Mouse (Mus musculus) CD8-positive naive resting alpha-beta T cell, adult 2 months (primary cell): ENCODE data around the gene Zfyve28.
A peak's percentile ranks its signal among the peaks of the same experiment; 100 is the strongest.

Source experiments
- DNase-seq, 2 experiments: peaks; one replicate each; pipeline ENCODE4 v3.0.0; 2022; ENCODE audit warnings: low read depth in 2 of 2, low spot score in 2 of 2

Gene Zfyve28

DNA sequence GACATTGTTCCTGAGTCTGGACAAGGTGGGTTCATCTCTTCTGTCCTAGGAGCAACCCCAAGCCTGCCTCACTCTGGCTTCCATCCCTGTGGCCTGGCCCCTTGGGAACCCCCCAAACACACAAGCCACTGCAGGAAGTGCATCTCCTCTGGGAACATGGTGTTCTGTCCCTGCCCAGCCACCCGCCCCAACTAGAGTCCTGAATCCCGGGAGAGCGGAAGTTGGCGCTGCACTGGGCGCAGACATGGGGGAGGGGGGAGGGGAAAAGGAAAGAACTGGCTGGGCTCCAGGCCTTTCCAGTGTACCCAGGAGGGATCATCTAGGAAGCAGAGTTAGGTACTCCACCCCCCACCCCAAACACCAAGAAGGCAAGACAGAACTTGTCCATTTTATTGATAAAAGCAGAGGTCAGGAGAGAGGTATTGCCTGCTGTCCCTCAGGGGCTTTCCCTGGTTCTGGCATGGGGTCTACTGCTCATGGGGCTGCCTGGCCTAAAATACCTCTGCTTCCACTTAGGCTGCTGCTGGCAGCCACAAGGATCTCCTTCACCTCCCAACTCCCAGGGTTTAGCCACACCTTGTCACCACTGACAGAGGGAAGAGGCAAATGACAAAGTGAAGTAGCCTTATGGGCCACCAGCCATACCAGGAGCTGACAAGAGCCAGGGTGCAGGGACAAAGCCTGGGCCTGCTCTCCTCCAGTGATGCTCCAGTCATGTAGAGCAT, 104.9 kb downstream of the Zfyve28 start:
- no peak for DNase-seq

DNA sequence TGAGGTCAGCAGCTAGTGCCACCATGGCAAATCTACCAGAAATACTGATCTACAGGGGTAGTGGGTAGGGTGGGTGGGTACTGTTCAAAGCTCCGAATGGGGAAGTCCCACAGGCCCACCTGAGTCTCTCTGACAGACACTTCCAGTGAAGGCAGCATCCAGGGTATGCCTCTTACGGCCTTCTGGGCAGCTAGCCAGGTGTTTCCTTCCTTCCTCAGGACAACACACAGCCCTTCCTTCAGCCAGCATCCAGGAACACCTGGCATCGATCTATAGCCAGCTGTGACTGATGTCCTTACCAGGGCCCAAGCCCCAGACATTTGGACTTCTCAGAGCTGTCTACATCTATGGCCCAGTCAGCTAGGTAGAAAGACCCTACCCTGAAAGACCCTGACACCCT, 105.8 kb downstream of the Zfyve28 start:
- DNase-seq, result no peak

DNA sequence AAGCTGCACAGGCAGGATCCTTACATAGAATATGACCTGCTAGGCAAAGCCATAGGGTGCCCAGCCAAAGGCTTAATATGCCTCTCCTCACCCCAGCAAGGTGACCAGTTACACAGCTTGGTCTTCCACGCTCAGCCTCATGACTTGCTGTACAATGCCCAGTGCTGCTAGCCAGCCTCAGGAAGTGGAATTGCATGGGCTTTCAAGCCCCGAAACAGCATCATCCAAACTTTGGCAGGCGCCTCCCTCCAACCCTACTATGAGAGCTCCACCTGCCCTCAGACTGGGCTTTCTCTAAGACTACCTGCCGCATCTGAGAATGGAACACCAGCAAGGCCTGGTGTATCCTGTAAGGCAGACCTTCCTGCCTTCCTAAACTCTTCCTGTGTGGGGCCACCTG, 110.4 kb downstream of the Zfyve28 start:
- no peak for DNase-seq

- no peak for DNase-seq
These were observed 111.2 kb downstream of the Zfyve28 start for GRCm38 (mm10) chr5:34177091-34177490.

GRCm38 (mm10) chr5:34176691-34177090, 111.6 kb downstream of the Zfyve28 start:
- no peak for DNase-seq

DNA sequence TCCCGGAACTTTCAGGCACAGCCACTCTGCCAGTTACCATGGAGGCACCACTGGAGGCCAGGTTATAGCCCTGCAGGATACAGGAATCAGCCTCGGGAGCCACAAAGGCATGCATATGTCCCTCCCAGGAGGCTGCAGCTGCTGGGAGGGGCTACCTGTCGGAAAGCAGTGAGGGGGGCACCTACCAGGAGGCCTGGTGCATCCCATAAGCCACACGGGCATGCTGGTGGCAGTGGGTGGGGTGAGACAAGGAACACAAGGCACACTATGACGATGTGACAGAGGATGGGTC, 112.9 kb downstream of the Zfyve28 start:
- no peak for DNase-seq

GRCm38 (mm10) chr5:34174550-34175402, 113.5 kb downstream of the Zfyve28 start:
- DNase-seq, result no peak

GRCm38 (mm10) chr5:34174021-34174420, 114.2 kb downstream of the Zfyve28 start:
- no peak for DNase-seq

GRCm38 (mm10) chr5:34170726-34171125, 117.5 kb downstream of the Zfyve28 start:
- DNase-seq, result no peak

- DNase-seq, result no peak
These were observed 118.3 kb downstream of the Zfyve28 start for GRCm38 (mm10) chr5:34169954-34170353.

DNA sequence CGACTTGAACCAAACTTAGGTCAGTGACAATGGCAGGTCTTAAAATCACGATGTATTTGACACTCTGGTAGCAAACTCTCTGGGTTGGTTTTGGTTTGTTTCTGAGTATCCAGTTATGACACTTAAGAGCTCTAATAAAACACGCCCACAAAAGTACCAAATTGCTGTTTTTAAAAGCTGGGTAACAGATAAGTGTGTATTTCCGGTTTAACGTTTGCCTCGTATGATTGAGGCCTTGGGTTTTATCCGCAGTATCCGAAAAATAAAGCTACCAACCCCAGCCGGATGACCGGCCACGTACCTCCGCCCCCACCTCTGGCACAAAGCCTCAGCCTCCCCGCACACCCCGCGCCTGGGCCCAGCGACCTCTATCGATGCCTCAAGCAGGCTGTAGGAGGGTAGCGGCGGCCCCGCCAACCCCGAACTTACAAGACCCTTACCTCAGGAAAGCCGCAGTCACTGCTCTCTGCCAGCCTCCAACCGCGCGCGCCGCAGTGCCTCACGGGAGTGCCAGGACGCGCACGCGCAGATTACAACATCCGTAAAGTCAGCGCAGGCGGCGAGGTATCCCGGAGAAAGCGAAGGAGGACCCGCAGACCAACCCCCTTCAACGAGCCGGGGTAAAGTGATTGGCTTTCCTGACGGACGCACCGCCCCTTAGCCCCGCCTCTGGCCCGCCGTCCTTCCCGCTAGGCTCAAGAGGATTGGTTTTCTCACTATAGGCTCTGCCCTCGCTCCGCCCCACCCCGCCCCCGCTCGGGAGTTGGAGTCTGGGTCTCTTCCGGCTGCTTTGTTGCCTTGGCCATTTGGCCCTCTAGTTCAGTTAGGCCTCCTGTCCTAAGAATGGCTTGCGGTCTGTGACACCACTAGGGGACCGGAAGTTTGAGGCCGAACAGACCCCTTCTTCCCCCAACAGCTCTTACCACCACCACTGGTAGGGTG, 119.0 kb downstream of the Zfyve28 start, which contains the start of the genes Poln and Haus3:
Gene Poln (minus strand): TSS at position 499 of the 942 bp plus-strand sequence.
Gene Haus3 (minus strand): TSS at position 578 of the 942 bp plus-strand sequence.
- peak; percentile 94 for DNase-seq

DNA sequence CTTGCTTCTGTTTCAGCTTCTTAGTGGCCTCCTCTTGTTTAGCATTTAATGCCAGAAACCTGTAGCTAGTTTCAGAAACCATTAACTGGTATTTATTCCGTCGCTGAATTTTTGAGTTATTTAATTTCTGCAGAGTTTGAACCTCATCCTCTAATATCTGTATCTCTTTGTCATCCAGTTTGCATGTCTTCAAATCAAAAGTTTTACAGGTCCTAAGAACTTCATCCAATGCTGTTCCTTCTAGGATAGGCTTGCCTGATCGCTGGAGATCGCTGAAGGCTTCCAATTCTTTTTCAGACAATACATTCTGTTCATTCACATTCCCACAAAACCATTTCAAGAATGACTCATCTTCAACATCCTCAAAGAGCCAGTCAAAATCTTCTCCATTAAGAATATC, 120.4 kb downstream of the Zfyve28 start:
- no peak for DNase-seq

GRCm38 (mm10) chr5:34165793-34166192, 122.5 kb downstream of the Zfyve28 start:
- DNase-seq, result no peak

GRCm38 (mm10) chr5:34148476-34148875, 139.8 kb downstream of the Zfyve28 start:
- DNase-seq, result no peak

GRCm38 (mm10) chr5:34147554-34147953, 140.7 kb downstream of the Zfyve28 start:
- DNase-seq, result no peak
